Mouse (Mus musculus) left cerebral cortex, adult 8-10 months (tissue): ENCODE data around the gene Grcc10. TPM values are rescaled to one million over a fixed set of nuclear protein-coding genes. Genes with fewer than 3 reads are reported as not detected.

ENCODE experiments used
- DNase-seq, 2 experiments: peaks; one replicate each; pipeline ENCODE4 v3.0.0; 2022; ENCODE audit warnings: low spot score in 2 of 2
- total RNA-seq, 4 experiments: library from RNA; stranded (reverse); gene quantifications; 2 replicates each; pipeline ENCODE4 v1.2.4; 2022

Gene Grcc10
- total RNA-seq, 4 experiments from 2014 or later, result 301 to 323 (median 310) TPM

- DNase-seq, result no peak
Observed at GRCm38 (mm10) chr6:124732476-124733370, 8.5 kb downstream of the Grcc10 start.

DNA sequence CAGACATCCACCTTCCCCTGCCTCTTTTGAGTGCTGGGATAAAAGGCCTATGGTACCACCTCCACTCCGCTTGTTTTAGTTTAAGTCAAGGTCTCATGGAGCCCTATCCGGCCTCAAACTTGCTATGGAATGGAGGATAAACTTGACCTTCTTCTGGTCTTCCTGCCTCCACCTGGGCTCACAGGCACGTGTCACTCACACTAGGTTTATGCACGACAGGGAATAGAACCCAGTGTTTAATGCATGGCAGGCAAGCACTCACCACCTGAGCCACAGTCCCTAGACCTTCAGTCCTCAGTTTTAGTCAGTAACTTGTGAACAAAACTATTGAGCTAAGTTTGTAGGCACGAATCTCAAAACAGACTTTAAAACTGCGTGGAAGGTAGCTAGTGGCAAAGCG, 10.1 kb downstream of the Grcc10 start:
- no peak for DNase-seq

GRCm38 (mm10) chr6:124729850-124730705, 11.1 kb downstream of the Grcc10 start:
- DNase-seq, result no peak

- DNase-seq, result no peak
Observed at GRCm38 (mm10) chr6:124728621-124729020, 12.6 kb downstream of the Grcc10 start.

DNA sequence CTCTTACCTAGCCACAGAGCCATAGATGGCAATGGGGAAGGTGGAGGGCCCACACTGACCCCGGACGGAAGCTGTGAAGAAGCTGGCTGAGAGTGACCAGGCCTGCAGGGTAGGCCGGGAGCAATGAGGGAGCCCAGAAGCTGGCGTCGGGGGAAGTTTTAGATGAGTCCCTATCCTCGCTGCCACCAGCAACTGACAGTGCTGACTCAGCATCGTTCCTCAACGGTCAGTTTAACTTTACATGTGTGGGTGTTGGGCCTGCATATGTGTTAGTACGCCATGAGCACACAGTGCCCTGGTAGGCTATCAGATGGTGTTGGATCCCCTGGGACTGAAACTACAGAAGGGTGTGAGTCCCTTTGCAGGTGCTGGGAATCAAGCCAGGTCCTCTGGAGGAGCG, 16.7 kb downstream of the Grcc10 start:
- DNase-seq, result no peak

GRCm38 (mm10) chr6:124723541-124723940, 17.6 kb downstream of the Grcc10 start:
- DNase-seq, result no peak

DNA sequence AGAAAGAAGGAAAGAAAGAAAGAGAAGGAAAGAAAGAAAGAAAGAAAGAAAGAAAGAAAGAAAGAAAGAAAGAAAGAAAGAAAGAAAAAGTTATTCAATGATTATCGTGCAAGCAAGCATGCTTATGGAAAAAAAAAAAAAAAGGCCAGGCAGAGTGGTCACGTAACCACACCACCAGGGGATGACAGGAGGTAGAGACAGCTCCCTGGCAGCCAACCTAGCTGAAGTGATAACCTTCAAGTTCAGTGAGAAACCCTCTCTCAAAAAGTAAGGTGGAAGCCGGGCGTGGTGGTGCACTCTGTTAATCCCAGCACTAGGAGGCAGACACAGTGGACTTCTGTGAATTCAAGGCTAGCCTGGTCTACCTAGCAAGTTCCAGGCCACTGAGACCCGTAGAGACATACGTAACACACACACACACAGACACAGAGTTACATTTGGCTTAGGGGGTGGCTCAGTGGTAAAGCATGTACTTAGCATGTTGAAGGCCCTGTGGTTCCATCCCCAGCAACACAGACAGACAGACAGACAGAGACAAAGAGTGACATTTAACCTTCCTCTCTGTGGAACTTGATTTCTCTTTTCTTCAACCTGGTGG, 18.2 kb downstream of the Grcc10 start:
- DNase-seq, result no peak

- DNase-seq, result no peak
Observed at GRCm38 (mm10) chr6:124720904-124721303, 20.3 kb downstream of the Grcc10 start.

- DNase-seq, result no peak
Observed at GRCm38 (mm10) chr6:124719354-124719978, 21.7 kb downstream of the Grcc10 start.

DNA sequence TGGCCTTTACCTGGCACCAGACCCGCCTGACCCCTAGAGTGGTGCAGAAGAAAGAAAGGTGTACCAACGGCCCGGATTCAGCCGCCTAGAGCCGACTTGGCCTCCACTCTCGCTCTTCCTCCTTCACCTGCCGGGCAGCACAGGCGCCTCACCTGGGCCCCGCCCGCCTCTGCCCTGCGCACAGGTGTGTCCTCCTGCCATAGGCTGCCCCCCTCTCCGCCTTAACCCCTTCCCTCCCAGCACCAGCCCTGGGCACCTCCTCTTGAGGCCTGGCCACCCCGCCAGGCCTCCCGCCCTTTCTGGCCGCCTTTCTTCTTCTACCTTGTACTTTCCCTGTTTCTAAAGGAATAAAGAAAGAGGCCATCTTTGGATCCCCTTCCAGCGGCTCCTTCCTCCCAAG, 22.5 kb downstream of the Grcc10 start:
- DNase-seq, result no peak

DNA sequence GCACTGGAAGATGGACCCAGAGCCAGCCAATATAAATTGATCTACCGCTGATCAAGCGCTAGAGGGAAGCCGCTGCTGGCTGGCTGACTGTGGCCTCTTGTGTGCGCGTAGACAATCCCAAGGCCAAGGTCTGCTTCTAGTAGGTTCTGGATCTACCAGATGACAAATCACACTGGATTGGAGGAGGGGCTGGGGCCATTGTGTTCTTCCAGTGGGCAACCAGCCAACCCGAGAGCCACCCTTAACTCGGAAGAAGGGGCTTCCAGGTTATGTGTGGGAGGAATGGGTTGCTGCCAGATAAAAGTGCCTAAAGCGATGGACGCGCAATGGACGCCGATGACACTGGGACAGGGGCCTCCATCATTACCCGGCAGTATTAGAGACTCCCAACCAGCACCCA, 23.2 kb downstream of the Grcc10 start:
- DNase-seq, result no peak

GRCm38 (mm10) chr6:124716864-124717490, 24.2 kb downstream of the Grcc10 start:
- DNase-seq, result no peak

GRCm38 (mm10) chr6:124712918-124713317, 28.3 kb downstream of the Grcc10 start:
- no peak for DNase-seq

DNA sequence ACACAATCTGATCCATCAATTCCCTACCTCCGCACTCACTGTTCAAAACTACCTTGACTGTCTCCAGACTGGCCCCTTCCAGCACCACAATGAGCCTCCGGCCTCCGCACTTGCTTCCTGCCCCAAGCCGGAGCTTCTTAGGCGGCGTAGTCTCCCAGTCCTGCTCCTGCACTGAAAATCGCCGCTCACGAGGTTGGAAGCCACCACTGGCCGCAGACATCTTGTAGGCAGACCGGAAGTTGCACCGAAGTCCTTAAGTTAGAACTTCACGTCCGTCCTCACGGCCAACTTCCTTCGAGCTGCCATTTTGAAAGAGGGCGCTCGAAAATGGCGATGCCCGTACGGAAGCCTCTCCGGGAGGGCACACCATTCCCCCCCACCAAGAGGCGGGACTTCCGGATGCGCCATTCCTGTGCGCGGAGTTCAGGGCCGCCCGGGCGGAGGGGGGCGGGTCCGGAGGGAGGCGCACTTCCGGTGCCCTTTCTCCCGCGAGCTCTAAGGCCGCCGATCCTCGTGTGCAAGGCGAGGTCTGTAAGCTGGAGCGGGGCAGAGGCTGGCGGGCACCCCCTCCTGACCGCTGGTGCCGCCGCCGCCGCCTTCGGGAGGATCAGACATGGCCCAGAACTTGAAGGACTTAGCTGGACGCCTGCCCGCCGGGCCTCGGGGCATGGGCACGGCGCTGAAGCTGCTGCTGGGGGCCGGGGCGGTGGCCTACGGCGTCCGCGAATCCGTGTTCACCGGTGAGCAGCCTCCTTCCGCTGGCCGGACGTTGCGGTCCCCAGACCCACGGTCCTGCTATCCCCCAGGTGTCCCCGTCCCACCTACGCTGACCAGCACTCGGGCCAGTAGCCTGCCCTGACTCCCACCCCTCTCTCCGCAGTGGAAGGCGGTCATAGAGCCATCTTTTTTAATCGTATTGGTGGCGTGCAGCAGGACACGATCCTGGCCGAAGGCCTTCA, 29.1 kb downstream of the Grcc10 start, which contains the start of the genes Emg1 and Phb2:
Emg1 (minus strand) TSS at position 355 of the 959 bp plus-strand sequence.
Phb2 (plus strand) TSS at position 513 of the 959 bp plus-strand sequence.
- peak; percentile 93 to 97 for DNase-seq

GRCm38 (mm10) chr6:124708289-124708889, 32.8 kb downstream of the Grcc10 start:
- no peak for DNase-seq

DNA sequence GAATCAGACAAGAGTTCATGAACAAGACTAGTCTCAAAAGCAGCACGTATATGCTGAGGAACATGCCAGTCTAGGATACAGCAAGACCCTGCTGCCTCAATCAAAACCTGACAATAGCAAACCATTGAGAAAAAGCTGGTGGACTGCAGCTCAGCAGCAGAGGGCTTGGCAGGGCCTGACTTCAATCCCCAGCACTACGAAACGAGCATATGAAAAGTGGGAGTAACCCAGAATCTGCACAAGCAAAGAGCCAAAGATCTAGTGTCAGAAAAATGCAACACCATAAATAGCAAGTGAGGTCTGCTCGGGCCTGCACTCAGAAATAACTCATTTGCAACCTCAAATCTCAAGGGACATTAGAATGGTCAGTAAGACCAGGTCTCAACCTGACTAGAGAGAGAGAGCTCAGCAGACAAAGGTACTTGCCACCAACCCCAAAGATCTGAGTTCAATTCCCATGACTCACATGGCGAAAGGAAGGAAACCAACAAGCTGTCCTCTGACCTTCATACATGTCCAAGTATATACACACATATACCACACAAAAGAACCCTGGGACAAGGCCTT, 35.0 kb downstream of the Grcc10 start:
- no peak for DNase-seq

DNA sequence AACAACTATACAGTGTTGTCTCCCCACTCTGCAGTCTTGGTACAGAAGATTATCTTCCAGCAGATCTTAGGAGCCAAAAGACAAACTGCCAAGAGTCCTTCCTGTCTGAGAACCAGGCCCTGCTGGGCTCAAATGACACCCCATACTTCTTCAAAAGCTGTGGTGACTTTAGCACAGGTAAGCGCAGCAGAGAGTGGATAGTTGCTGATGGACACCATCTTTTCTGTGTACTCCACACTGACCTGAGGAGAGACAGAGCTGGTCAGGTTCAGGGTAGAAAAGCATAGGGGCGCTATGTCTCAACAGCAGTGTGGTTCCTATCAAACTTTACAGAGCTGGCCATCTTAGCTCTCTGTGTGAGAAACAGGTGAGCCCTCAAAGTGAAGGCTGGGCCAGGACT, 36.8 kb downstream of the Grcc10 start:
- no peak for DNase-seq

GRCm38 (mm10) chr6:124703789-124704188, 37.4 kb downstream of the Grcc10 start:
- DNase-seq, result no peak

DNA sequence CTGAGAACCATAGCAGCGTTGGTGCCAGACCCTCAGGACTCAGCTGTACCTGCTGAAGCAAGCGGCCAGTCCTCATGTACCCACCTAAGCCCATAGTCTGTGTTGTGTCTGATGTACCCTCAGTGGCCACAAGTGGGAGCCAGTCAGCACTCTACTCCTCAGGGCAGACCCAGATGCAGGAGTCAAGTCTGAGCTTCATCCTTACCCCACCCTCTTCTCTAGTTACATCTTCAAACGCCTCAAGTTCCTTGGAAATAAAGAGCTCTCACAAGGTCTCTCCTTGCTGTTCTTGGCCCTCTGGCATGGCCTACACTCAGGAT, 38.4 kb downstream of the Grcc10 start:
- peak; percentile 54 to 61 for DNase-seq
